Mouse (Mus musculus) intestine, postnatal 0 days (tissue): ENCODE data around the gene Slc2a9. TPM values are rescaled to one million over a fixed set of nuclear protein-coding genes. Genes with fewer than 3 reads are reported as not detected.
A peak's percentile ranks its signal among the peaks of the same experiment; 100 is the strongest.

Experiments used
- ATAC-seq: fragments of 200-750 bp; cut with Nextera tagmentation; 2 replicates; pipeline ENCODE4 v1.8.0; 2017; ENCODE audit warnings: mild to moderate bottlenecking, moderate TSS enrichment, moderate library complexity
- H3K27ac ChIP-seq: fragments of 300-500 bp; sonication (generic); 2 replicates; pipeline ENCODE4 v1.5.1; 2014; ENCODE audit warnings: mild to moderate bottlenecking, low read depth, low read length, moderate library complexity
- H3K27me3 ChIP-seq: fragments of 300-500 bp; sonication (generic); replicated peaks from 2 replicates; pipeline ENCODE4 v1.6.1; 2014; ENCODE audit warnings: low read length, mixed read lengths; ENCODE audit not compliant: control insufficient read depth, insufficient read depth
- H3K36me3 ChIP-seq: fragments of 300-500 bp; sonication (generic); 2 replicates; pipeline ENCODE4 v1.6.1; 2014; ENCODE audit warnings: mild to moderate bottlenecking, moderate library complexity; ENCODE audit not compliant: control insufficient read depth, insufficient read depth
- H3K4me1 ChIP-seq: fragments of 300-500 bp; sonication (generic); replicated peaks from 2 replicates; pipeline ENCODE4 v1.6.1; 2014; ENCODE audit warnings: antibody characterized with exemption, low read length, mixed read lengths; ENCODE audit not compliant: control insufficient read depth, insufficient read depth
- H3K4me2 ChIP-seq: fragments of 300-500 bp; sonication (generic); replicated peaks from 2 replicates; pipeline ENCODE4 v1.6.1; 2014; ENCODE audit warnings: low read depth, mild to moderate bottlenecking, moderate library complexity
- H3K4me3 ChIP-seq: fragments of 300-500 bp; sonication (generic); 2 replicates; pipeline ENCODE4 v1.5.1; 2014; ENCODE audit warnings: low read depth, low read length
- H3K9ac ChIP-seq: fragments of 300-500 bp; sonication (generic); 2 replicates; pipeline ENCODE4 v1.6.1; 2014; ENCODE audit warnings: mild to moderate bottlenecking, low read depth, low read length
- H3K9me3 ChIP-seq: fragments of 300-500 bp; sonication (generic); 2 replicates; pipeline ENCODE4 v1.6.1; 2016; ENCODE audit warnings: mixed run types; ENCODE audit not compliant: control insufficient read depth
- CTCF ChIP-seq: sonication (generic); IDR thresholded peaks from 2 replicates; pipeline ENCODE4 v1.5.1; 2016; ENCODE audit warnings: low read depth, mild to moderate bottlenecking, control low read depth, antibody characterized with exemption, moderate library complexity
- WGBS: fragments of 180-500 bp; shearing (Covaris S2); extraction: QIAGEN DNeasy Blood & Tissue Kit; methylation state at CpG from one replicate; pipeline ENCODE4 v1.1.7; 2014; 5-methylcytosine and 5-hydroxymethylcytosine counted together
- polyA plus RNA-seq: library from polyadenylated mRNA; unstranded; fragments of >200 nt; fragmentation: Nextera tagmentation; extraction: Ambion mirVana; gene quantifications from 2 replicates; pipeline ENCODE4 v1.2.1, GENCODE M21; 2015

Slc2a9 gene
- polyA plus RNA-seq, 1 experiment from 2014 or later: 2.4 TPM

GRCm38 (mm10) chr5:38479027-38479426, 23.9 kb downstream of the Slc2a9 start:
- peak overlapping the region; percentile 46; the same call in 1 of the 2 replicates for H3K4me3 ChIP-seq
- 16% methylated on average over 4 of the region's 4 CpGs for WGBS

GRCm38 (mm10) chr5:38477731-38478445, 25.1 kb downstream of the Slc2a9 start:
- H3K27me3 ChIP-seq: no peaks in the 10 kb centered on the region
- no peaks in the 10 kb centered on the region; the same call in 1 of the 2 replicates for H3K36me3 ChIP-seq
- no peaks in the 10 kb centered on the region for H3K4me1 ChIP-seq
- ATAC-seq: no peak
- no peak overlapping the region for H3K9ac ChIP-seq
- H3K9me3 ChIP-seq: no peaks in the 10 kb centered on the region
- no peak overlapping the region for H3K4me2 ChIP-seq
- TF ChIP-seq CTCF: no peak
- WGBS: 81% methylated on average over 7 of the region's 7 CpGs
- no peak overlapping the region for H3K4me3 ChIP-seq
- no peak overlapping the region for H3K27ac ChIP-seq

More at GRCm38 (mm10) chr5:38479027-38479426, 23.9 kb downstream of the Slc2a9 start:
- Histone ChIP-seq H3K4me2 (peak overlapping the region; percentile 76), H3K27me3 (no peaks in the 10 kb centered on the region), H3K9ac (no peak overlapping the region), H3K9me3 (no peaks in the 10 kb centered on the region), H3K36me3 (no peaks in the 10 kb centered on the region; the same call in 1 of the 2 replicates), H3K4me1 (no peaks in the 10 kb centered on the region), H3K27ac (peak overlapping the region; percentile 88)
- TF ChIP-seq CTCF: no peak
- ATAC-seq: peak; percentile 44; the same call in 1 of the 2 replicates

- no peak overlapping the region for H3K4me3 ChIP-seq
- WGBS: 91% methylated on average over 25 of the region's 25 CpGs
- H3K4me1 ChIP-seq: no peaks in the 10 kb centered on the region
- H3K9ac ChIP-seq: no peak overlapping the region
- peak; percentile 48 for TF ChIP-seq CTCF
- H3K27ac ChIP-seq: no peak overlapping the region
- ATAC-seq: no peak
- no peaks in the 10 kb centered on the region; the same call in 1 of the 2 replicates for H3K36me3 ChIP-seq
- H3K9me3 ChIP-seq: no peaks in the 10 kb centered on the region
- no peaks in the 10 kb centered on the region for H3K27me3 ChIP-seq
- no peak overlapping the region for H3K4me2 ChIP-seq
These were observed 25.9 kb downstream of the Slc2a9 start for GRCm38 (mm10) chr5:38476861-38477565.

- no peak for ATAC-seq
- H3K36me3 ChIP-seq: no peaks in the 10 kb centered on the region; the same call in 1 of the 2 replicates
- H3K4me1 ChIP-seq: no peaks in the 10 kb centered on the region
- H3K9me3 ChIP-seq: no peaks in the 10 kb centered on the region
- H3K9ac ChIP-seq: no peak overlapping the region
- TF ChIP-seq CTCF: no peak
- H3K27me3 ChIP-seq: no peaks in the 10 kb centered on the region
- WGBS: 84% methylated on average over 6 of the region's 6 CpGs
- no peak overlapping the region for H3K27ac ChIP-seq
- H3K4me2 ChIP-seq: no peak overlapping the region
- H3K4me3 ChIP-seq: no peak overlapping the region
These were observed 32.1 kb downstream of the Slc2a9 start for GRCm38 (mm10) chr5:38470881-38471280.

- H3K36me3 ChIP-seq: no peaks in the 10 kb centered on the region
- no peaks in the 10 kb centered on the region for H3K27me3 ChIP-seq
- 0 out of 2 replicates have a peak, but pooled peaks have one; percentile 33 for ATAC-seq
- H3K9me3 ChIP-seq: no peaks in the 10 kb centered on the region
- peak; percentile 84 for TF ChIP-seq CTCF
- no peaks in the 10 kb centered on the region for H3K4me1 ChIP-seq
- WGBS: 21% methylated on average over 5 of the region's 5 CpGs
- H3K4me2 ChIP-seq: no peak overlapping the region
- H3K9ac ChIP-seq: no peak overlapping the region
- no peak overlapping the region for H3K4me3 ChIP-seq
- H3K27ac ChIP-seq: no peak overlapping the region
These were observed 32.9 kb downstream of the Slc2a9 start for GRCm38 (mm10) chr5:38469891-38470578.

- no peak for TF ChIP-seq CTCF
- no peak for ATAC-seq
- H3K4me1 ChIP-seq: no peaks in the 10 kb centered on the region
- 64% methylated on average over 5 of the region's 5 CpGs for WGBS
- no peak overlapping the region for H3K4me2 ChIP-seq
- no peak overlapping the region for H3K9ac ChIP-seq
- no peaks in the 10 kb centered on the region for H3K36me3 ChIP-seq
- no peaks in the 10 kb centered on the region for H3K27me3 ChIP-seq
- H3K9me3 ChIP-seq: no peaks in the 10 kb centered on the region
- no peak overlapping the region for H3K4me3 ChIP-seq
- H3K27ac ChIP-seq: no peak overlapping the region
These were observed 36.3 kb downstream of the Slc2a9 start for GRCm38 (mm10) chr5:38466569-38467110.
